10 mouse cellular contexts compared by ENCODE assay signal in the genomic region with DNA sequence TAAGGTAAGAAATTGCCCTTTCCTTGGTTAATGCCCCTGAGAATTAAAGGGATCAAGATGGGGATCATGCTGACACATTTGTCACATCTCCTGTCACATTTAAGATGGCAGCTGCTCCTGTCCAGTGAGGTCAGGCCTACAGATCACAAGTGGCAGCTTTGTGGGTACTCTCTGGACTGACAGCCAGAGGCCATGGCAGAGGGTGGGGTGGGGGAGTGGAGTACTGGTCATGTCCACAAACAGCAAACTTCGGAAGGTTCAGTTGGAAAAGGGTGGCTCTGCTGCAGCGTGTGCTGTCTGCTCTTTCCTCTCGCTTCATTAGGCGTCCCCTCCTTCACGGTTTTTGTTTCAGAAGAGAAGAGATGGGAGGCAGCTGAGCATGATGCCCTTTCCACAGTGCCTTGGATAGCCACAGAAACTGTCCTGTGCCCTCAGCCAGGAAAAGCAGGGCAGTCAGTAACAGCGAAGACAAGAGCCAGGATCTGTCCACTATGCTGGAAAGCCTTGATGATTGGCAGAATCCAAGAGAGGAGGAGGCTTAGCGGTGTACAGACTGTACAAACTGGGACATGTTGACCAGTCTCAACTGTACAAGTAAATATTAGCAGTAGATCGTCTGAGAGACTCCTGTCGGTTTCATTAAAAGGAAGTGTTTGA. TPM values are rescaled to one million over a fixed set of nuclear protein-coding genes. Genes with fewer than 3 reads are reported as not detected.
DNase-seq lines count a peak whose midpoint lies in the region; ATAC-seq and TF ChIP-seq lines count a peak whose summit lies in the region.
"Had no signal": no experiment of that assay in that cellular context is flagged by ENCODE, and none has a peak within 500 bp of the region (broad histone marks: within the 10 kb centered on the region; RNA-seq: fewer than 3 reads in every experiment).

No protein-coding gene starts in this region.

- peak overlapping the region; percentile 46; the same call in 1 of the 2 replicates for H3K27ac ChIP-seq in kidney, embryonic 15.5 days
- H3K27ac ChIP-seq in cortical plate, adult 2 months (ENCODE audit: insufficient read depth, low read length) = 0 out of 2 replicates have a peak overlapping the region, but pooled peaks have one; percentile 18
- peak overlapping the region; percentile 78 for H3K27ac ChIP-seq in lung, postnatal 0 days (ENCODE audit: low read length)
- H3K27ac ChIP-seq: limb, embryonic 12.5 days had no signal

- H3K4me1 ChIP-seq in kidney, embryonic 15.5 days = no peaks in the 10 kb centered on the region; the same call in none of the 2 replicates
- peaks cover 12% of the 10 kb centered on the region for H3K4me1 ChIP-seq in cortical plate, adult 2 months (ENCODE audit: control insufficient read depth, insufficient read depth, low read length)
- H3K4me1 ChIP-seq in lung, postnatal 0 days (ENCODE audit: insufficient read depth, low read depth, low read length) = peaks cover 25% of the 10 kb centered on the region; the same call in 1 of the 2 replicates

- peaks cover 20% of the 10 kb centered on the region for H3K36me3 ChIP-seq in kidney, embryonic 15.5 days
- no peaks in the 10 kb centered on the region for H3K36me3 ChIP-seq in lung, postnatal 0 days (ENCODE audit: insufficient read depth, low read length)

- 50% methylated on average over 9 of the region's 9 CpGs for WGBS in kidney, embryonic 15.5 days
- WGBS in lung, postnatal 0 days = 26% methylated on average over 9 of the region's 9 CpGs

- H3K4me2 ChIP-seq in kidney, embryonic 15.5 days = no peak overlapping the region
- H3K4me2 ChIP-seq in lung, postnatal 0 days (replicated peaks; ENCODE audit: low read depth, low read length) = no peak overlapping the region
- H3K4me2 ChIP-seq: limb, embryonic 12.5 days had no signal

- H3K4me3 ChIP-seq in kidney, embryonic 15.5 days (replicated peaks) = no peak overlapping the region
- H3K4me3 ChIP-seq in cortical plate, adult 2 months (ENCODE audit: insufficient read depth, low read length) = no peak overlapping the region
- no peak overlapping the region for H3K4me3 ChIP-seq in lung, postnatal 0 days (ENCODE audit: low read depth, low read length)
- H3K4me3 ChIP-seq: limb, embryonic 12.5 days had no signal

- DNase-seq in adrenal gland, postnatal 14 days = peak; percentile 32
- DNase-seq in adrenal gland, adult 8-10 months = no peak
- DNase-seq in kidney, adult 8-10 months = no peak
- DNase-seq in lung, postnatal 0 days (ENCODE audit: low spot score) = no peak
- no peak for DNase-seq in thymus, postnatal 4 days
- no peak for DNase-seq in right cerebral cortex, postnatal 10 days (ENCODE audit: low spot score in 2 of 2)

- no peaks in the 10 kb centered on the region for H3K27me3 ChIP-seq in kidney, embryonic 15.5 days
- no peaks in the 10 kb centered on the region for H3K27me3 ChIP-seq in lung, postnatal 0 days (replicated peaks; ENCODE audit: insufficient read depth, low read length)
- H3K27me3 ChIP-seq: limb, embryonic 12.5 days had no signal

- no peak; the same call in 1 of the 2 replicates for TF ChIP-seq EP300 in lung, postnatal 0 days (IDR thresholded peaks at IDR 0.05)

- peak; percentile 74 for ATAC-seq in kidney, embryonic 15.5 days (replicated peaks; ENCODE audit: low FRiP score)
- ATAC-seq in lung, postnatal 0 days = peak; percentile 89
- ATAC-seq: activated CD4-positive, CD25-positive, alpha-beta regulatory T cell, adult 4 months had no signal

- H3K9ac ChIP-seq in kidney, embryonic 15.5 days = no peak overlapping the region
- no peak overlapping the region for H3K9ac ChIP-seq in lung, postnatal 0 days (replicated peaks; ENCODE audit: low read depth)
- H3K9ac ChIP-seq: limb, embryonic 12.5 days had no signal

- no peaks in the 10 kb centered on the region for H3K9me3 ChIP-seq in kidney, embryonic 15.5 days (replicated peaks)
- no peaks in the 10 kb centered on the region for H3K9me3 ChIP-seq in lung, postnatal 0 days (ENCODE audit: low read length)
- H3K9me3 ChIP-seq: limb, embryonic 12.5 days had no signal

- TF ChIP-seq CTCF in cortical plate, adult 2 months (IDR thresholded peaks at IDR 0.05; ENCODE audit: extremely low read depth, insufficient read depth, low read length) = no peak
- no peak for TF ChIP-seq CTCF in lung, postnatal 0 days (IDR thresholded peaks at IDR 0.05)

- no peak for TF ChIP-seq POLR2A in cortical plate, adult 2 months (IDR thresholded peaks at IDR 0.05; ENCODE audit: extremely low read depth, insufficient read depth, low read length)

RNA-seq across cellular contexts. Expression of gene Podxl, which starts 46.0 kb away (rescaled TPM):
- 49.5 and 49.6 TPM in 2 replicates for total RNA-seq in adrenal gland, postnatal 14 days (2021)
- total RNA-seq in adrenal gland, adult 8-10 months (2022) = 10 to 100 TPM; 37.3 to 73.1 (median 61.3) TPM
- polyA plus RNA-seq in kidney, embryonic 15.5 days (2015; fragmentation: Nextera tagmentation; extraction: Ambion mirVana) = 62.1 and 65.3 TPM in 2 replicates
- 21.7 and 24.2 TPM in 2 replicates for polyA plus RNA-seq in cortical plate, adult 2 months (2012; rRNA removed)
- polyA plus RNA-seq in lung, postnatal 0 days (2015; fragmentation: Nextera tagmentation; extraction: Ambion mirVana) = 56.8 and 58.6 TPM in 2 replicates
- polyA plus RNA-seq: activated CD4-positive, CD25-positive, alpha-beta regulatory T cell, adult 4 months had no signal

Comparison
In these comparisons a context has a peak if more than half of its experiments do, and no peak if none do; other contexts are left out.
1. H3K27ac ChIP-seq: peak in every context shown above with its lines; median percentile 78 in lung, postnatal 0 days; 46 in kidney, embryonic 15.5 days; 18 in cortical plate, adult 2 months.